Mouse (Mus musculus) lung, postnatal 0 days (tissue): ENCODE data around the gene Kif22.

Source experiments
- CTCF ChIP-seq: IDR thresholded peaks from 2 replicates; pipeline ENCODE4 v1.5.1; 2016; ENCODE audit warnings: antibody characterized with exemption, mild to moderate bottlenecking
- EP300 ChIP-seq: IDR thresholded peaks from 2 replicates; pipeline ENCODE4 v1.6.1; 2016; ENCODE audit warnings: antibody characterized with exemption, mild to moderate bottlenecking, control low read depth

DNA sequence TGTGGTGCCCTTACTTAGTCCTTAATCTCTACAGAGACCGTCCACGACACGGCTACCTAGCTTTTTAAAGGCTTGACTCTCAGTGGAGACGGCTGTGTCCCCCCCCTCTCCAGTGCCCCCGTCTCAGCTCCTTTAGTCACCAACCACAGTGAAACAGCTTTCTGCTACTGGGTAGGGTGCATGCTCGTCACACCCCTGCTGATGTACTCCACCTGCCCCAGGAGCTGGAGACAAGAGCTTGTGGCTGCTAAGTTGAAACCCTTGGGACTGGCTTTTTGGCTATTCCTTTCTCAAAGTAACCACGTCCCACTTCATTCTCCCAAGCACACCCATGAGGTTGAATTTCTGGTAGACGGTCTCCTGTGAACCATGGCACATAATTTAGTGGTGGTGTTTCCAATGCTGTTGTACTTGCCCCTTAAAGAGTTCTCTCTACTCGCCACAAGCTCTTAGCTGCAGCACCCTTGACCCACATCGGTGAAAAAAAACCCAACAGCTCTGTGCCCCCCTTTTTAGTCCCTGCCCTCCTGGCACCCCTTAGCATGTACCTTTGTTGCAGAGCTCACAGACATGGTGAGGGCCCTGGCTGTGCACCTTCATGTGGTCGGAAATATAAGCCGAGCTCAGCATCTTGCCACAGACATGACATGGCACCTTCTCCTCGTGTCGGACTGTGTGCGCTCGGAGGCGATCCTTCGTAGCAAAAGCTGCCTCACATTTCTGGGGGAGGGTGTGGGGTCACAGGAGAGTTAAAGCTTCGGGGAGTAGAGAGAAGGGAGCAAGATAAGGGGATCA, 18.2 kb downstream of the Kif22 start:
- TF ChIP-seq CTCF (no peak), EP300 (no peak)
